Mouse (Mus musculus) megakaryocyte, embryonic 14.5 days (primary cell): ENCODE results near the gene St5.

ENCODE experiments used
- FLI1 ChIP-seq: IDR thresholded peaks from 2 replicates; pipeline ENCODE4 v1.6.1; 2012; ENCODE audit warnings: low read length, inconsistent platforms, mixed read lengths
- GATA1 ChIP-seq: IDR thresholded peaks from 3 replicates; pipeline ENCODE4 v1.6.1; 2012; ENCODE audit warnings: mixed read lengths, low read length, inconsistent platforms, borderline replicate concordance

- TF ChIP-seq FLI1 = no peak
- TF ChIP-seq GATA1 = no peak
Observed at GRCm38 (mm10) chr7:109584467-109584866, 118.9 kb downstream of the St5 start.
